Mouse (Mus musculus): ENCODE measurements around the gene Ankrd23.

- TF ChIP-seq GATA1 (IDR thresholded peaks at IDR 0.05; ENCODE audit: borderline replicate concordance, low read length): no peak
- no peak for TF ChIP-seq FLI1 (IDR thresholded peaks at IDR 0.05; ENCODE audit: low read length)
Measured at GRCm38 (mm10) chr1:36545845-36546600, 9.3 kb upstream of the Ankrd23 start.
